Comparison of ENCODE assay signal across 8 mouse cellular contexts in the genomic region with DNA sequence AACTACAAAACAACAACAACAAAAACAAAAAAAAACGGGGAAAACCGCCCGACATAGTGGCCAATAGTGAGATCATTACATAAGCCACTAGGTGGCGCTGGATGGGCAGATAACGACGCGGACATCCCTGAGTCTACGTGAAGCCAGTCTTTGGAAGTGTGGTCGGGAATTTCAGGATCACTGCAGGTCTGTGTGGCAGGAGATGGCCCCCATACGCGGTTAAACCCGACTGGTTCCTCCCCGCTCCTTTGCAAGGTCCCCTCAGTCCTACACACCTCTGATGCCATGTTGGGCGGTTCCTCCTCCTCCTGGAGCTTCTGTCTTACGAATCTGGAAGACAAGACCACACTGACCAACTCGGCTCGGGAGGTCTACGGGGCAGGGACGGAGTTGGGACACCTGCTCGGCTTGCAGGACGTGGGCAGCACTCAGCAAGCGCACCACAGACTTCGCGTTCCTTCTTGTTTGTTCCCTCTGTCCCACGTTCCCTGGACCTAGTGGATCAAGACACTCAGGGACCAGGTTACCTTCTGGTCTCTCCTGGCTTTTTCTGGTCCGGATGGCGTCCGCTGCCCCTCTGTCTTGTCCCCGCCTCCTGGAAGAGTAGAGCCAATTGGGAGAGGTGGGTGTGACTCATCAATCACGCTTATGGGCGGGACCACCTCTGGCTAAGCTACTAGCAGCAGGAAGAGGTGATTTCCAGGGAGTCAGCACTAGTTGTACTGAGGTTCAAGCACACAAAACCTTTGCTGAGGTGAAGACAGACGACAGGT. TPM values are rescaled to one million over a fixed set of nuclear protein-coding genes. Genes with fewer than 3 reads are reported as not detected.
DNase-seq lines count a peak whose midpoint lies in the region; ATAC-seq and TF ChIP-seq lines count a peak whose summit lies in the region.

No protein-coding gene starts in this region.

- H3K4me1 ChIP-seq in erythroblast, embryonic 14.5 days (ENCODE audit: control insufficient read depth), result peaks cover 31% of the 10 kb centered on the region
- H3K4me1 ChIP-seq in heart, embryonic 11.5 days (ENCODE audit: control insufficient read depth, insufficient read depth, low read length), result peaks cover 3% of the 10 kb centered on the region
- peaks cover 7% of the 10 kb centered on the region for H3K4me1 ChIP-seq in kidney, embryonic 16.5 days (ENCODE audit: insufficient read depth, low read length)
- H3K4me1 ChIP-seq in liver, adult 2 months (ENCODE audit: control insufficient read depth, insufficient read depth, low read length), result peaks cover 16% of the 10 kb centered on the region

- ATAC-seq in heart, embryonic 11.5 days (replicated peaks; ENCODE audit: insufficient number of reproducible peaks, low FRiP score, low TSS enrichment), result peak; percentile 91
- ATAC-seq in kidney, embryonic 16.5 days (ENCODE audit: low FRiP score, low TSS enrichment), result peak; percentile 93

- no peaks in the 10 kb centered on the region for H3K9me3 ChIP-seq in erythroblast, embryonic 14.5 days (ENCODE audit: control insufficient read depth, low read length)
- no peaks in the 10 kb centered on the region for H3K9me3 ChIP-seq in heart, embryonic 11.5 days (replicated peaks; ENCODE audit: control insufficient read depth, low read length)
- no peaks in the 10 kb centered on the region for H3K9me3 ChIP-seq in kidney, embryonic 16.5 days (ENCODE audit: low read length)

- DNase-seq in B cell, adult 2 months, result peak; percentile 73 to 77
- DNase-seq in brain, adult 2 months (ENCODE audit: low read depth, low spot score), result peak; percentile 93
- peak; percentile 98 for DNase-seq in liver, adult 2 months (ENCODE audit: extremely low read depth, low read depth, low spot score)
- peak; percentile 83 for DNase-seq in splenic B cell, adult 2 months (ENCODE audit: low read depth, low spot score)

- peaks cover 4% of the 10 kb centered on the region for H3K36me3 ChIP-seq in erythroblast, embryonic 14.5 days (ENCODE audit: control insufficient read depth)
- H3K36me3 ChIP-seq in heart, embryonic 11.5 days (ENCODE audit: control insufficient read depth, insufficient read depth, low read length), result no peaks in the 10 kb centered on the region
- no peaks in the 10 kb centered on the region for H3K36me3 ChIP-seq in kidney, embryonic 16.5 days (ENCODE audit: insufficient read depth, low read length)
- H3K36me3 ChIP-seq in liver, adult 2 months (ENCODE audit: control insufficient read depth, insufficient read depth, low read length), result peaks cover 17% of the 10 kb centered on the region
- no peaks in the 10 kb centered on the region for H3K36me3 ChIP-seq in myocyte (ENCODE audit: control insufficient read depth, insufficient read depth)
- H3K36me3 ChIP-seq in splenic B cell, adult 2 months (ENCODE audit: control insufficient read depth, insufficient read depth, low read length, poor library complexity, severe bottlenecking), result no peaks in the 10 kb centered on the region

- H3K27ac ChIP-seq in heart, embryonic 11.5 days (ENCODE audit: low read depth, low read length), result no peak overlapping the region; the same call in 1 of the 2 replicates
- H3K27ac ChIP-seq in kidney, embryonic 16.5 days (ENCODE audit: low read length), result peak overlapping the region; percentile 70
- H3K27ac ChIP-seq in liver, adult 2 months (replicated peaks; ENCODE audit: insufficient read depth, low read depth, low read length), result peak overlapping the region; percentile 94

- peak; percentile 92 for TF ChIP-seq POLR2A in liver, adult 2 months (IDR thresholded peaks at IDR 0.05; ENCODE audit: extremely low read depth, insufficient read depth, low read length)
- peak; percentile 62 for TF ChIP-seq POLR2A in myocyte (IDR thresholded peaks at IDR 0.05; ENCODE audit: insufficient read length, low read depth)

- peak overlapping the region; percentile 73 for H3K9ac ChIP-seq in heart, embryonic 11.5 days (ENCODE audit: low read depth, low read length)
- H3K9ac ChIP-seq in kidney, embryonic 16.5 days (replicated peaks; ENCODE audit: low read length), result peak overlapping the region; percentile 69
- H3K9ac ChIP-seq in liver, adult 2 months (ENCODE audit: low read depth, low read length), result peak overlapping the region; percentile 95

- H3ac ChIP-seq in myocyte (ENCODE audit: control insufficient read depth, insufficient read length), result peak overlapping the region; percentile 2

- peaks cover 9% of the 10 kb centered on the region; the same call in 1 of the 2 replicates for H3K79me2 ChIP-seq in liver, adult 2 months (ENCODE audit: control insufficient read depth, insufficient read depth, low read length)
- no peaks in the 10 kb centered on the region for H3K79me2 ChIP-seq in myocyte (ENCODE audit: control insufficient read depth, insufficient read depth)

- peak; percentile 78 for TF ChIP-seq CTCF in liver, adult 2 months (IDR thresholded peaks at IDR 0.05; ENCODE audit: low read depth, low read length)

- H3K4me2 ChIP-seq in heart, embryonic 11.5 days, result peak overlapping the region; percentile 92
- peak overlapping the region; percentile 72 for H3K4me2 ChIP-seq in kidney, embryonic 16.5 days (replicated peaks; ENCODE audit: low read depth, low read length)
- peak overlapping the region; percentile 85 for H3K4me2 ChIP-seq in myocyte (ENCODE audit: low read depth)

- 0% methylated on average over 32 of the region's 32 CpGs for WGBS in heart, embryonic 11.5 days (ENCODE audit: insufficient replicate concordance)
- WGBS in kidney, embryonic 16.5 days, result under 1% methylated on average over 32 of the region's 32 CpGs
- under 1% methylated on average over 32 of the region's 32 CpGs for WGBS in liver, adult 2 months

- H3K4me3 ChIP-seq in erythroblast, embryonic 14.5 days (replicated peaks), result peak overlapping the region; percentile 82
- H3K4me3 ChIP-seq in heart, embryonic 11.5 days (ENCODE audit: low read depth, low read length), result peak overlapping the region; percentile 66
- peak overlapping the region; percentile 57 for H3K4me3 ChIP-seq in kidney, embryonic 16.5 days (ENCODE audit: low read length)
- peak overlapping the region; percentile 90 for H3K4me3 ChIP-seq in liver, adult 2 months (ENCODE audit: insufficient read depth, low read depth, low read length)
- H3K4me3 ChIP-seq in myocyte, result peak overlapping the region; percentile 50

- H3K27me3 ChIP-seq in erythroblast, embryonic 14.5 days (ENCODE audit: control insufficient read depth), result peaks cover 12% of the 10 kb centered on the region
- peaks cover 3% of the 10 kb centered on the region; the same call in 1 of the 2 replicates for H3K27me3 ChIP-seq in heart, embryonic 11.5 days (ENCODE audit: control insufficient read depth, insufficient read depth, low read length)
- H3K27me3 ChIP-seq in kidney, embryonic 16.5 days (ENCODE audit: insufficient read depth, low read length), result no peaks in the 10 kb centered on the region
- H3K27me3 ChIP-seq in liver, adult 2 months (ENCODE audit: control insufficient read depth, insufficient read depth, low read length), result no peaks in the 10 kb centered on the region
- no peaks in the 10 kb centered on the region for H3K27me3 ChIP-seq in myocyte (ENCODE audit: control insufficient read depth, insufficient read depth, insufficient read length)
- H3K27me3 ChIP-seq in splenic B cell, adult 2 months (ENCODE audit: control insufficient read depth, insufficient read depth, low read length, poor library complexity, severe bottlenecking), result no peaks in the 10 kb centered on the region

TF ChIP-seq in myocyte, 11 proteins besides CTCF, POLR2A, EP300 and RAD21:
- TF ChIP-seq USF1 (IDR thresholded peaks at IDR 0.05; ENCODE audit: low read depth) (no peak), POLR2AphosphoS2 (IDR thresholded peaks at IDR 0.05; ENCODE audit: insufficient read length, low read depth) (peak; percentile 44), MYOD1 (IDR thresholded peaks at IDR 0.05; ENCODE audit: control insufficient read depth in 1 of 3, insufficient read length in 2 of 3, low read depth in 2 of 3) (peak in 2 of 3 experiments; percentile 12 to 16), MYOG (IDR thresholded peaks at IDR 0.05; ENCODE audit: control insufficient read depth in 1 of 3, insufficient read depth in 1 of 3, insufficient read length in 2 of 3, low read depth in 2 of 3) (no peak), SRF (IDR thresholded peaks at IDR 0.05; ENCODE audit: control insufficient read depth, insufficient read length, low read depth) (peak; percentile 28)

RNA-seq across cellular contexts. Expression of gene Asl, which starts 5.1 kb away (rescaled TPM):
- polyA plus RNA-seq in erythroblast, embryonic 14.5 days (2012), result 1.0 and 2.1 TPM in 2 replicates
- 18.2 and 18.6 TPM in 2 replicates for polyA plus RNA-seq in heart, embryonic 11.5 days (2014; fragmentation: Nextera tagmentation; extraction: Ambion mirVana)
- polyA plus RNA-seq in kidney, embryonic 16.5 days (2015; fragmentation: Nextera tagmentation; extraction: Ambion mirVana), result 59.2 and 73.9 TPM in 2 replicates
- 683 and 898 TPM in 2 replicates for total RNA-seq in liver, adult 2 months (2014; rRNA removed)
- 622 and 696 TPM in 2 replicates for polyA plus RNA-seq in liver, adult 2 months (2012; rRNA removed)
- 45.8 TPM for polyA plus RNA-seq in myocyte (2012; fragmentation: generic; extraction: Trizol)

RNA-seq across cellular contexts. Expression of gene Crcp, which starts 5.1 kb away (rescaled TPM):
- 1.1 and 2.1 TPM in 2 replicates for polyA plus RNA-seq in erythroblast, embryonic 14.5 days (2012)
- polyA plus RNA-seq in heart, embryonic 11.5 days (2014; fragmentation: Nextera tagmentation; extraction: Ambion mirVana), result 21.0 and 22.1 TPM in 2 replicates
- polyA plus RNA-seq in kidney, embryonic 16.5 days (2015; fragmentation: Nextera tagmentation; extraction: Ambion mirVana), result 43.7 and 46.2 TPM in 2 replicates
- 27.8 and 33.6 TPM in 2 replicates for total RNA-seq in liver, adult 2 months (2014; rRNA removed)
- polyA plus RNA-seq in liver, adult 2 months (2012; rRNA removed), result 11.8 and 14.7 TPM in 2 replicates
- polyA plus RNA-seq in myocyte (2012; fragmentation: generic; extraction: Trizol), result 30.8 TPM

RNA-seq across cellular contexts. Expression of gene Gusb, which starts 21.1 kb away (rescaled TPM):
- polyA plus RNA-seq in erythroblast, embryonic 14.5 days (2012), result 0.28 and 0.51 TPM in 2 replicates
- polyA plus RNA-seq in heart, embryonic 11.5 days (2014; fragmentation: Nextera tagmentation; extraction: Ambion mirVana), result 50.2 and 62.8 TPM in 2 replicates
- 55.0 and 59.4 TPM in 2 replicates for polyA plus RNA-seq in kidney, embryonic 16.5 days (2015; fragmentation: Nextera tagmentation; extraction: Ambion mirVana)
- 13.6 and 21.1 TPM in 2 replicates for total RNA-seq in liver, adult 2 months (2014; rRNA removed)
- 17.6 and 18.6 TPM in 2 replicates for polyA plus RNA-seq in liver, adult 2 months (2012; rRNA removed)
- polyA plus RNA-seq in myocyte (2012; fragmentation: generic; extraction: Trizol), result 35.0 TPM

RNA-seq across cellular contexts. Expression of gene Tpst1, which starts 49.2 kb away (rescaled TPM):
- polyA plus RNA-seq in erythroblast, embryonic 14.5 days (2012), result 2.3 and 3.4 TPM in 2 replicates
- polyA plus RNA-seq in heart, embryonic 11.5 days (2014; fragmentation: Nextera tagmentation; extraction: Ambion mirVana), result 28.1 and 28.8 TPM in 2 replicates
- 67.7 and 70.1 TPM in 2 replicates for polyA plus RNA-seq in kidney, embryonic 16.5 days (2015; fragmentation: Nextera tagmentation; extraction: Ambion mirVana)
- total RNA-seq in liver, adult 2 months (2014; rRNA removed), result 15.6 and 20.1 TPM in 2 replicates
- polyA plus RNA-seq in liver, adult 2 months (2012; rRNA removed), result 9.3 and 10.8 TPM in 2 replicates
- 9.4 TPM for polyA plus RNA-seq in myocyte (2012; fragmentation: generic; extraction: Trizol)

Comparison
In these comparisons a context has a peak if more than half of its experiments do, and no peak if none do; other contexts are left out.
1. RNA of gene Gusb, which starts 21.1 kb away (polyA plus RNA-seq): 55.0 to 59.4 TPM in kidney, embryonic 16.5 days, 50.2 to 62.8 TPM in heart, embryonic 11.5 days, 35.0 TPM in myocyte (single experiment) and 17.6 to 18.6 TPM in liver, adult 2 months; 0.28 to 0.51 TPM in erythroblast, embryonic 14.5 days; every median in the first group is over 10 times any median in the second.
2. Peak in every context shown above with its lines, with median percentiles within 50 percentile points of each other: DNase-seq, H3K4me3 ChIP-seq, H3K4me2 ChIP-seq and H3K9ac ChIP-seq.